Mouse (Mus musculus): Measurements from ENCODE around the gene Gzmd.
"Not testable (repeated sequence)": the region's sequence is repeated elsewhere in the genome, so short reads cannot be mapped to it uniquely, and the experiment has no call there.

Gene Gzmd

DNA sequence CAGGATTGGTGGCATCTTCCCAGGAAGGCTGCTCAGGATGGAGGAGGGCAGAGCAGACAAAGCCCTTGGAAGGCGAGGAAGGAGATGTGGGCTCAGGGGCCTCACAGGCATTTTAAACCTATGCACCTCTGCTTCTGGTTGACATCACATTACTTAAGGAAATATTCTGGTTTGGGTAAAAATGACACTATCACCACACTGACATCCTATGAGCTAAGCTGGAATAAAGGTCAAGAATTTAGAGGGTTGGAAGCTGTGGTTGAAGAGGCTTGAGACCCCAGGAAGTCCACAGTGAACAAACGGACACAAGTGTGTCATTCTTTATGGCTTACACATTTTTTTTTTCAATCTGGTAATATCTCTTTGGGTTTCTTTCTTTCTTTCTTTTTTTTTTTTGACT is at the start of gene Gzmd:
TSS of gene Gzmd (minus strand) at position 101 of the 400 bp plus-strand sequence.
- DNase-seq (ENCODE audit: low spot score in 2 of 2), result not testable (repeated sequence)

DNA sequence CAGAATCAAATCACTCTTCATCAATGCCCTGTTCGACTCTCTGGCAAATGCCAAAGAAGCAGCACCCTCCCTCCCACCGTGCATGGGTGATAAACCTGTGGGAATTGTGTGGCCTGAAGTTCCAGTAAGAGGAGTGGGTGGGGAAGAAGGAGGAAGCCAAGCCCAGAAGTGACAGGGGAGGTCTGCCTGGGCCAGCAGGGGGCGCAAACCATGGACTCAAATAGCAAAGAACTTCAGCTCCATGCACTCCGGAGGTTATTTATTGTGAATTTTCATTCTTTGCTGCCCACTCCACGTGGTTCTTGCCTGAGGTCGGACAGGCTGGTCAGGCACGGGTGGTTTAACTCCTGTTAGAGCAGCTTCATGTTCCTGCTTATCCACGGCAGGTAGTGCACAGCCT is 45.2 kb upstream of the Gzmd start:
- peak in 1 of 2 experiments; percentile 15 for DNase-seq (ENCODE audit: low spot score in 2 of 2)

DNA sequence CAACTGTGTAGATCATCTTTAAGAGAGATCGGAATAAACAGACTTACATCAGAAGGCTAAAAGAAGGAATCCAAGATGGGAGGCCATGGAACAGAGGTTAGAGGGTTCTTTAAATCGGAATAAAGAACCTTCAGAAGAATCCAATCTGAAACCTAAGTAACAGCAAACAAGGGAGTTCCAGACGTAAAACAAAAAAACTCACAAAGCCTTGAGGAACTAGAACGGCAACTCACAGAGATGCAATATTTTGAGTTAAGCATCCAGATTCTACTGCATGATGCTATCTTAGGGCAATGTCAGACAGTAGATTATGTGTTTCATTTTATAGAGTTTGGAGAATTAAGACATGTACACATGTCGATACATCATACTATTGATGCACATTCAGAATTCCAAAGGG is 42.1 kb upstream of the Gzmd start, which contains the start of gene Gzmn:
TSS of gene Gzmn (minus strand) at position 101 of the 400 bp plus-strand sequence.
- DNase-seq (ENCODE audit: low spot score in 2 of 2), result no peak

DNA sequence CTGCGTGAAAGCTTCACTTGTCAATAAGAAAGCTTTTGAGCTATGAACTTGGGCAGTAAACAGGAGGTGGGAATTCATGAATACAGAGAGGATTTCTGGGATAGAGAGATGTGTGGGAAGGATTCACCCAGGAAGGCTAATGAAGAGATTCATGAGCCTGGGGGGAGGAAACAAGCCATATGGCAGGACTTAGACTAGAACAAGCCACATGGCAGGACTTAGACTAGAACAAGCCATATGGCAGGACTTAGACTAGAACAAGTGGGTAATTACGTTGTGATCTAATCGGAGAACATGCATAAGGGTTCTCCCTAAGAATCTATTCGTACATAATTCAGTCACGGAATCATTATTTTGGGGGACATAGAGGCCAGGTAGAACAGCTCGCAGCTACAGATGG is 41.0 kb upstream of the Gzmd start:
- DNase-seq (ENCODE audit: low spot score in 2 of 2), result no peak

DNA sequence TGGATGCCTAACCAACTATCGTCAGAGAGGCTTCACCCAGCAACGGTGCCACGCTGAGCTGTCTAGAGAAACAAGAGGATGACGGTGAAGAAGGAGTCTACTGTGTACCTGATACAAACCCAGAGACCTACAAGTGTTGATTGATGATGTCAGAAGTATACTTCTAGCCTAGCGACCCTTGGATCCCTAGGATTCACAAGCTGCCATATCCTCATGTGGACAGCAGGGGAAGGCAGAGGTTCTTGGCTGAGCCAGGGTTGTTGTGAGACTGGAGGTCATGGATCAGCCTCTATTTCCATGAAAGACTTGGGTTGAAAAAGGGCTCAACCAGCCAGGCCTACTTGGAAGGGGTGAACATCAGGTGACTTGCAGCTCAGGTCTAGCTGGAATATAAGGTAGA is 40.3 kb upstream of the Gzmd start:
- DNase-seq (ENCODE audit: low spot score in 2 of 2), result no peak

DNA sequence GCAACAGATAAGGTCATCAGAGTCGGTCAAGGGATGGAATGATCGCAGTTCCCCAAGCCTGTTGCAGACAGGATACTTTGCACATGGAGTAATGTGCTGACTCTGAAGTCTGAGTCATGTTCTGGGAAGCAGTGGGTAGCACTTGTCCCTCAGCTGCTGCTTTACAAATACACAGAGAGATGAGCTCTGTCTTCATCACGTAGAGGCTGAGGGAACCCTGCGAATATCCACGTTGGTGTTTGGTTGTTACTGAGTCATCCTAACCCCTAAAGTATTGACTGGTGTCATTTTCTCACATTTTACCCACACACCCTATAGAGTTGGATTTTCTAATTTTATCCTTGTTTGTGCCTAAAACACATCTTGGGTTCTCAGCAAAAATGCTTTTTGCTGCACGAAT is 35.6 kb upstream of the Gzmd start:
- DNase-seq (ENCODE audit: low spot score in 2 of 2), result no peak

DNA sequence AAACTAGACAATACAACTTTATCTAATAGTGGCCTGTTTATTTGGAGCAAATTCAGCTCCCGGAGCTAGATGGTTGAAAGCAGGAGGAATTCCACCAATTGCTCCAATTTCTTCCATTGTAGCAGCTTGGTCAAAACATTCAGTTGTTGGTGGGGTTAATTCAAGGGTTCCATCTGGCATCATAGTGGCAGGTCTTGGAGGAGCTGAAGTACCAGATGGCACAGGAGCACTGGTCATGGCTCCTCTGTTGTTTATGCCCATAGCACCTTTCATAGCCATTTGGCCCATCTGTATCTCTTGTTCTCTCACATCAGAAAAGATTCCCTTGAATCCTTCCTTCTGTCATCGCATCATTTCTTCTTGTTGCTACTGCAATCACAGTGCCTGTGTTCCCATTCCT is 29.7 kb upstream of the Gzmd start:
- DNase-seq (ENCODE audit: low spot score in 2 of 2), result no peak

DNA sequence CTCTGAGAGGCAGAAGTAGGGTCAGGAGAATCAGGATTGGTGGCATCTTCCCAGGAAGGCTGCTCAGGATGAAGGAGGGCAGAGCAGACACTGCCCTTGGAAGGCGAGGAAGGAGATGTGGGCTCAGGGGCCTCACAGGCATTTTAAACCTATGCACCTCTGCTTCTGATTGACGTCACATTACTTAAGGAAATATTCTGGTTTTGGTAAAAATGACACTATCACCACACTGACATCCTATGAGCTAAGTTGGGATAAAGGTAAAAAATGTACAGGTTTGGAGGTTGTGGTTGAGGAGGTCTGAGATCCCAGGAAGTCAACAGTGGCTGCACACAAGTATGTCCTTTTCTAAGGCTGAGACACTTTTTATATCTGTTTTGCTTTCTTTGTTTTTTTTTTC is 27.1 kb upstream of the Gzmd start, which contains the start of gene Gzmg:
TSS of gene Gzmg (minus strand) at position 101 of the 400 bp plus-strand sequence.
- not testable (repeated sequence) for DNase-seq (ENCODE audit: low spot score in 2 of 2)

DNA sequence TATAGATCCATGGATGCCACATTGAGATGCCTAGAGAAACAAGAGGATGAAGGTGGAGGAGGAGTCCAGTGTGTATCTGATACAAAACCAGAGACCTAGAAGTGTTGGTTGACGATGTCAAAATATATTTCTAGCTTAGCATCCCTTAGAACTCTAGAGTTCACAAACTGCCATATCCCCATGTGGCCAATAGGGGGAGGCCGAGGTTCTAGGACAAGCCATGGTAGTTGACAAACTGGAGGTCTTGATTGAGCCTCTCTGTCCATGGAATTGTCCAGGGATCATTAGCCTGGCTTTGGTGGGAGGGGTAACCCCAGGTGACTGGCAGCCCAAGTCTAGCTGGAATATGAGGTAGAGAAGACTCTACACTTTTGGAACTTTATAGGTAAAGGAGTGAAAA is 22.9 kb upstream of the Gzmd start:
- DNase-seq (ENCODE audit: low spot score in 2 of 2), result no peak

DNA sequence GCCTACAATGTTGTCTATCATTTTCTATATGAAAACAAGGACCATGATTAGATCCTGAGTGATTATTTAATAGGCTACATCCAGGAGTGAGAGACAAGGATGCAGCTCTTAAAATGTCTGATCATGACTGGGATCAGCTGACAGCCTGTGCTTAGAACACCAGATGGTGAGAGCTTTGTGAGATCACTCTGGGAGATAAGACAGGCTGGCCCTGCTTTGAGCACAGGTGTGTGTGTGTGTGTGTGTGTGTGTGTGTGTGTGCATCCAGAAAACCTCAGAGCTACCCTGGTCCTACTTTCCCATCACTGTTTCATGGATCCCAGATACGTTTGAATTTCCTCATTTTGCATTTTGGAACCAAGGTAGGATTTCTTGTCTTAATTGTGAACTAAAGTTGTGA is 1.3 kb upstream of the Gzmd start:
- DNase-seq (ENCODE audit: low spot score in 2 of 2), result not testable (repeated sequence)

DNA sequence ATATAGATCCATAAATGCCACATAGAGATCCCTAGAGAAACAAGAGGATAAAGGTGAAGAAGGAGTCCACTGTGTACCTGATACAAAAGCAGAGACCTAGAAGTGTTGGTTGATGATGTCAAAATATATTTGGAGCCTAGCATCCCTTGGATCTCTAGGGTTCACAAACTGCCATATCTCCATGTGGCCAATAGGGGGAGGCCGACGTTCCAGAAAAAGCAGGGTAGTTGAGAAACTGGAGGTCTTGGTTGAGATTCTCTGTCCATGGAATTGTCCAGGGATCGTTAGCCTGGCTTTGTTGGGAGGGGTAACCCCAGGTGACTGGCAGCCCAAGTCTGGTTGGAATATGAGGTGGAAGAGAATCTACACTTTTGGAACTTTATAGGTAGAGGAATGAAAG is 4.1 kb downstream of the Gzmd start:
- no peak for DNase-seq (ENCODE audit: low spot score in 2 of 2)

DNA sequence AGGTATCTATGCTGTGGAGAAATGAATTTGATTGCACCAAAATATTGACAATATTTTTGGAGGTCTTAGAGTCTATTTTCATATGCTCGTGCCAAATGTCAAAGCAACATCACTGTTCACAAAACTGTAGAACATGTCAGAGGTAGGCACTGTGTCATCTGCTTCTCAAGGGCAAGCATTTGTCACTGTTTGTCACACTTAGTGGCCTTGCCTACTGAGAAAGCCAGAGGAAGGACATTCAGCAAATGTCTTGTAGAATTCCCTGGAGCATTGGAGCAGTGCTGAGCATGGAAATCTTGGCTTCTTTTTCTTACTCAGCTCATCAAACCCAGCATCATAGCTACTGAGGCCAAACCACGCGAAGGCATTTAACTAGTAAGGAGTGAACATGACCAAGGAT is 8.9 kb downstream of the Gzmd start:
- DNase-seq (ENCODE audit: low spot score in 2 of 2), result no peak

DNA sequence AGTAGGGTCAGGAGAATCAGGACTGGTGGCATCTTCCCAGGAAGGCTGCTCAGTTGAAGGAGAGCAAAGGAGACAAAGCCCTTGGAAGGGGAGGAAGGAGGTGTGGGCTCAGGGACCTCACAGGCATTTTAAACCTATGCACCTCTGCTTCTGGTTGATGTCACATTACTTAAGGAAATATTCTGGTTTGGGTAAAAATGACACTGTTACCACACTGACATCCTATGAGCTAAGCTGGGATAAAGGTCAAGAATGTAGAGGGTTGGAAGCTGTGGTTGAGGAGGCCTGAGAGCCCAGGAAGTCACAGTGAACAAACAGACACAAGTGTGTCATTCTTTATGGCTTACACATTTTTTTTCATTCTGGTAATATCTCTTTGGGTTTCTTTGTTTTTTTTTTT is 11.9 kb downstream of the Gzmd start, which contains the start of gene Gzme:
TSS of gene Gzme (minus strand) at position 101 of the 400 bp plus-strand sequence.
- DNase-seq (ENCODE audit: low spot score in 2 of 2), result no peak

DNA sequence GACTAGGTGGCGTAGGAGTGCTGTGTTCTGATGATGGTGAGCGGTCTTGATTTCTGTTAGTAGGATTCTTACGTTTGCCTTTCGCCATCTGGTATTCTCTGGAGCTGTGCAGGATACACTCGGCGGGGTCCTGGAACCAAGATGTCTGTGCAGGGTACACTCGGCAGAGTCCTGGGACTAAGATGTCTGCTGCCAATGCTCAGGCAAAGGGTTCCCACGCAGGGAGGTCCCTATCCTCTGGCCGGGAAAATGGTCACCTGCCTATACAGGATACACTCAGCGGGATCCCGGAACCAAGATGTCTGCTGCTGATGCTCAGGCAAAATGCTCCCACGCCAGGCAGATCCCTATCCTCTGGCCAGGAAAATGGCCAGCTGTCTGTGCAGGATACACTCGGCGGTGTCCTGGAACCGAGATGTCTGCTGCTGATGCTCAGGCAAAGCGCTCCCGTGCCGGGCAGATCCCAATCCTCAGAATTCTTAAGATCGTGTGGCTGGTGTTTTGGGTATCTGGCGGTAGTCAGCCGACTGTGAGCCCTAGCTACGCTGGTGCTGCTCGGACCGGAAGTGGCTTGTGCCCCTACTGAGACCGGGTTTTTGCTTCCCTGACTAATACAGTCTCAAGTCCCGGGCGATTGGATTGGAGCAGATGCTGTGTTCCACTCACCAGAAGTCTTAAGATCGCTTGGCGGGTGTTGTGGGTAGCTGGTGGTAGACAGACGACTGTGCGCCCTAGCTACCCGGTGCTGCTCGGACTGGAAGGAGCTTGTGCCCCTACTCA is 16.7 kb downstream of the Gzmd start:
- not testable (repeated sequence) for DNase-seq (ENCODE audit: low spot score in 2 of 2)

DNA sequence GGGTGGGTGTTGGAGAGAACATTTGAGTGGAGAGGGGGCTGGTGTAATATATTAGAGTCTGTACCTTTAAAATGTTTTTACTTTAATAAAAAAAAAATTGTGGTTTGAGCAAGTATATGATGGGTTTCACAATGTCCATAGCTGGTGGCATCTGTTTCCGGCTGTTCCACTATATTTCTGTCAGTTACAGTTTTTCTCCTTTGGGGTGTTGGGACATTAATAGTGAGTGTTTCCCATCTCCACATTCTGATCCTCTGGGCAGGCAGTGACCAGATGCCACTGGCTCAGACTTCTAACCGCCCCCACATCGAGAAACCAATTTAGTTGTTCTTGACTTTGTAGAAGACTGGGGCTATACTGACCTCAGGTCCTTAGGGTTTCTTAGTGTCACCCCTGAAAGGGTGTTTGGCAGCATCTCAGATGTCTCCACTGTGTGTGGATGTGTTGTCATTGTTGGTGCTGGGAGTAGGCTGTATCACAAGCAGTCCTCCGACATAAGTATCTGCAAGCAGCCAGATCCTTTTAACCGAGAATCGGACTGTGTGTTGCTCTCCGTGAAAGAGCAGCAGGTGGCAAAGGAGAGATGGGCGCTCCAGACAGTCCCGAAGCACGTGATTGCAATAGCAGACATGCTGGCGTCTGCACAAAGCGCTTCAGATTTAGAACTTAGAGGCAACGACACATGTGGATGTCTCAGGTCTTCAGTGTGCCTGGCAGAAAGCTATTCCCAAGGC is 26.8 kb downstream of the Gzmd start:
- no peak for DNase-seq (ENCODE audit: low spot score in 2 of 2)

DNA sequence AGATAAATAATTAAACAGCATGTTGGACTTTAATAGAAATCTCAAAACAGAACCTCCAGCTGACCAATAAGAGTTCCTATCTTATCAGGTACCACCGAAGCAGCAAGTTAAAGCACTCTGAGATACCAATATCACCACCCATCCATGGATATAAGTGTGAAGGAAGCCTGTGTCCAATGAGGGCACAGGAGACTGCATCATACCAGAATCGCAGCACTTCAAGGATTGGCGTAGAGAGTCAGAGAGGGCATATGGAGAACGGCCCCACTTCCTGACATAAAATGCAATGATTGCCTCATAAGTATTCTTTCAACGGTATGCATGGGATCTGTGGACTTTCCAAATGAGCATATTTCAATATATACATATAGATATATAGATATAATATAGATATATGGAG is 27.4 kb downstream of the Gzmd start:
- no peak for DNase-seq (ENCODE audit: low spot score in 2 of 2)

DNA sequence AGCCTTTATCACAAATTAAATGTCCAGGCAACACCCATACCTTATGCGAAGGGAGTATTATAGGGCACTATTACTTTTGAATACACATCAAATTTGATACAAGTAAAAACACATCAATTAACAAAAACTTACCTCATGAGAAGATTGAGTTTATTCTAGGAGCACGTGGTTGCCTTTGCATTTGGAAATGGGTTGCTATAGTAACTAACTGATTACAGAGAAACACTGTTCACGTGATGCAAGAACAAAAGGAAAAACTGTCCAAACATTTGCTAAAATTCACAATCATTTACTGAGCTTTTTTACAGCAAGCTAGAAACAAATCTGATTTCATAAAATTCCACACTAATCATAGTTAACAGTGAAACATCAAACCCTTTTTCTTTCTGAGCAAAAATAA is 29.0 kb downstream of the Gzmd start:
- no peak for DNase-seq (ENCODE audit: low spot score in 2 of 2)

DNA sequence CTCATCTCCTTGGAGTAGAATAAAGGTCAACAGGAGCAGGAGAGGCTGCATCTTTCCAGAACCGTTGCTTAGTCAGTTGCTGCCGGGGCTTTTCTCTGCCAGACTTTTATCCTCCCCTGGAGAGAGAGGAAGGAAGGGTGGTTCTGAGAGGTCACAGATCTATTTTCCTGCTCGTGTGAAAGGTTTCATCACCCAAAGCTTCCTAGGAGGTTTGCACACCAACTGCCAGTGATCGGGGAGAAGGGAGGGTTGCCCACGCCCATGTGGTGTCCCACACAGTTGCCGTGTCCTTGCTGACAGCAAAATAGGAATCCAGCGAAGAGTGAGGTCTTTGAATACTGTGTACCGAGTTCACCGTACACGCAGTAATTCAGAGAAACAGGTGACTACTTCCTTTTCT is 30.0 kb downstream of the Gzmd start, which contains the start of gene Ctsg:
TSS of gene Ctsg (minus strand) at position 189 of the 400 bp plus-strand sequence.
- DNase-seq (ENCODE audit: low spot score in 2 of 2), result no peak

DNA sequence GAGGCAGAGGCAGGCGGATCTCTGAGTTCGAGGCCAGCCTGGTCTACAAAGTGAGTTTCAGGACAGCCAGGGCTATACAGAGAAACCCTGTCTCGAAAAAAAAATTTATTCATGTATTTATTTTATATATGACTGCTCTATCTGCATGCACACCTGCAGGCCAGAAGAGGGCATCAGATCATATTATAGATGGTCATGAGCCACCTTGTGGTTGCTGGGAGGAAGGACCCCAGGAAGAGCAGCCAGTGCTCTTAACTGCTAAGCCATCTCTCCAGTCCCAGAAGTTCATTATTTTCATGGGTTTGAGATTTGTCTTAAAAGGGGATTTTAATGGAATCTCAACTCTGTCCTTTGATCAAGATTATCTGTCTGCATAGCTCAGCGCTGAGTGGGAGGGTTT is 33.5 kb downstream of the Gzmd start:
- DNase-seq (ENCODE audit: low spot score in 2 of 2), result no peak

DNA sequence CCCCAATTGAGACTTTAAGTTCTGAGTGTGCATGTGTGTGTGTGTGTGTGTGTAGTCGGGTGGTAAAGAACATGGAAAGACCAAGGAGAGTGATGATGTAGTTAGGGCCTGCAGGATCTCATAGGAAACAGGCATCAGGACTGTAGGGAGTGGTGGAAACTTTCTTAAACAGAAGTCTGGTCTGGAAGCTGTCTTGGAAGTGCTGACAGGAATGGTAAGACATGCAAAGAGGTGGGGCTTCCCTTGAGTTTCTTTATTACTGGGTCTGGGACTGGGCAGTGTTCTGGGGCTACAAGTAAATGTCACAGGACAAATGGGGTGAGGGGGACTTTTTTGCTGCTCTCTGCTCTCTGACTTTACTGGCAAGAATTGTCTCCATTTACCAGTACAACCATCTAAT is 34.8 kb downstream of the Gzmd start:
- no peak for DNase-seq (ENCODE audit: low spot score in 2 of 2)

DNA sequence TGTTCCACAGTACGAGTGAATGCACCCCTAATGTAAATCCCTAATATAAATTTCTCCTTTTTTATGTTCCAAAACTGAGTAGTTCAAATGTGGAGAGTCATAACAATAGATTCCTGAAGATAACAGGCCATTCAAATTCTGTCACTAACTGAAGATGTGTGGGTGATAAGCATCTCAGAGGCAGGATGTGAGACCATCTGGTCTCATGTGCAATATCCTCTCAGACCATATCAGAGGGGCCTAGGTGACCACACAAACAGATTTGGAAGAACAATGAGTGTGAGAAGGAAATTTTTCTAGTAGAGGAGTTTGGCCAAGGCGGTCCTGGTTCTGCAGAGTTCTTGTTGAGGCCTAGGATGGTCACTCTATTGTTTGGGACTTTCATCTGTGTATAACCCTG is 39.1 kb downstream of the Gzmd start:
- DNase-seq (ENCODE audit: low spot score in 2 of 2), result no peak

DNA sequence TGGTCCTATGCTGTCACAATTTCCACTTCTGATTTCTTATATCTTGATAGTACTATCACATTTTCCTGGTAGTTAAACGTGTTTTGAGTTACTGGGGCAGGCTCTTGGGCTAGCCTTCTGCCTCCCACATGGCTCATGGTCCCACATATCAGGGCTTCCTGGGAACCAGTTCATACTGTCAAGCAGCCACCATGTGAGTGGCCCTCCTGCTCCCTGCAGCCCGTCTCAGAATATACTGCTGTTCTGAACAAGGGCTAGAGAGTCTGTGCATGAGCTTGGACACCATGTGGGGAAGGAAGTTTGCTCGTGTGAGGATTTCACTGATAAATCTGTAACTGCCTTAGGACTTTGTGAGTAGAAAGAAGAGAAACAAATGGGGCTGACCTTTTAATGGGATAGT is 45.7 kb downstream of the Gzmd start:
- DNase-seq (ENCODE audit: low spot score in 2 of 2), result no peak

DNA sequence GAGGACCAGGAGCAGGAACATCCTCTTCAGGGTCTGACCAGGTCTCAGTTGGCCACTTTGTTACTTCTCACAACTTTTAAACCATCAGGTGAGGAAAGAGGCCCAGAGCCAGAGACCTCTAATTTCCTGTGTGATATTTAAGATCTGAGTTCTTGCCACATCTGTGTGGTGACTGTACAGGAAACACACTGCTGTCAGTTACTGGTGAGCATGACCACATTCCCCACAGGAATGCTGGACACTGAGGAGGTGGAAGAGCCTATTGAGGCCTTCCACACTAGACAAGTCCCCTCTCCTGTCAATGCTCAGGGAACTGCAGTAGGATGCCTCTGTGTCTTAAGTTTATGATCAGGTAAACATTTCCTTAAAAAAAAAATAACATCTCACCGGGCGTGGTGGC is 47.2 kb downstream of the Gzmd start, which contains the start of gene Mcpt8:
TSS of gene Mcpt8 (minus strand) at position 107 of the 400 bp plus-strand sequence.
- DNase-seq (ENCODE audit: low spot score in 2 of 2), result no peak
